Mouse (Mus musculus) thymus, adult 2 months (tissue): ENCODE results near the gene Hdac8.

Experiments
- CTCF ChIP-seq: fragments of 200-500 bp; IDR thresholded peaks from 2 replicates; pipeline ENCODE4 v1.5.1; 2012; ENCODE audit warnings: mild to moderate bottlenecking, control low read depth, low read length, moderate library complexity, borderline replicate concordance; ENCODE audit not compliant: control insufficient read depth, poor library complexity, insufficient read depth; ENCODE audit errors: extremely low read depth
- POLR2A ChIP-seq: fragments of 200-500 bp; IDR thresholded peaks from 2 replicates; pipeline ENCODE4 v1.6.1; 2012; ENCODE audit warnings: mild to moderate bottlenecking, low read length, control low read depth, moderate library complexity; ENCODE audit not compliant: control insufficient read depth, poor library complexity, insufficient read depth; ENCODE audit errors: extremely low read depth

- no peak for TF ChIP-seq POLR2A
- TF ChIP-seq CTCF, result no peak
Measured at GRCm38 (mm10) chrX:102485575-102485974, 19.6 kb downstream of the Hdac8 start.
